Mouse (Mus musculus): ENCODE data around the gene Gpx3. TPM values are rescaled to one million over a fixed set of nuclear protein-coding genes. Genes with fewer than 3 reads are reported as not detected.
A peak's percentile ranks its signal among the peaks of the same experiment; 100 is the strongest.
"Not testable (repeated sequence)": the region's sequence is repeated elsewhere in the genome, so short reads cannot be mapped to it uniquely, and the experiment has no call there.

The Gpx3 gene
- polyA plus RNA-seq, 1 experiment from 2014 or later: 26.5 TPM

DNA sequence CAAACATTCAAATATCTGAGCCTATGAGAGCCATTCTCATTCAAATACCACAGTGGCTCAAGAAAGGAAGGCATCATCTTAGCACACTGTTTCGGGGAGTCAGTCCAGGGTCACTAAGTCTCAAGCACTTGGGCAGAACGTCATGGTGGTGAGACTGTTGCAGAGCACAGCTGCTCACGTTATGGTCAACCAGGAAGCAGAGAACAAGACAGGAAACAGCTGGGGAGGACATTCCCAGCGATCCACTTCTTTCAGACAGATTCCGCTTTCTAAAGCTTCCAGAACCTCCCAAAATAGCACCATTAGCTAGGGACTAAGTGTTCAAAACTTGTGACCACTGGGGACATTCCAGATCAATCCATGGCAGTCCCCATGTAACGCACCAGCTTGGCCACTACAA lies 14.3 kb upstream of the Gpx3 start:
- no peaks in the 10 kb centered on the region for H3K9me3 ChIP-seq
- H3K36me3 ChIP-seq (replicated peaks): no peaks in the 10 kb centered on the region
- no peaks in the 10 kb centered on the region for H3K27me3 ChIP-seq (replicated peaks)
- H3K4me1 ChIP-seq: no peaks in the 10 kb centered on the region
- H3K4me2 ChIP-seq: no peak overlapping the region
- WGBS: 86% methylated on average over 6 of the region's 6 CpGs
- ATAC-seq (replicated peaks): no peak
- H3K27ac ChIP-seq: no peak overlapping the region
- no peak overlapping the region for H3K9ac ChIP-seq
- no peak overlapping the region for H3K4me3 ChIP-seq

DNA sequence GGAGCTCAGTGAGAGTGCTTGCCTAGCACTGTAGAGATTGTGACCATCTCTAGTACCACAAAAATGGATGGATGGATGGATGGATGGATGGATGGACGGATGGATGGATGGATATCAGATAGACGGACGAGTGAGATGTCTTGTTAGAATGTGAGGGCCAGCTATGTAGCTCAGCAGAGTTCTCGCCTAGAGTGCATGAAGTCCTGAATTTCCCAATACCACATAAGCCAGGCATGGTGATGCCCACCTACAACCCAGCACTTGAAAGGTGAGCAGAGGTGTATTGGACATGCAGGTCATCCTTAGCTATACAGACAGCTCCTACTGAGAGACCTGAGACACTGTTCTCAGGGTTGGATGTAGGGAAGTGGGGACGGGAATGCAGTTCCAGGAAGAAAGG lies 10.9 kb upstream of the Gpx3 start:
- H3K4me3 ChIP-seq: no peak overlapping the region
- ATAC-seq (replicated peaks): no peak
- H3K4me1 ChIP-seq: no peaks in the 10 kb centered on the region
- no peaks in the 10 kb centered on the region for H3K27me3 ChIP-seq (replicated peaks)
- 85% methylated on average over 5 of the region's 5 CpGs for whole genome bisulfite sequencing
- no peak overlapping the region for H3K4me2 ChIP-seq
- no peaks in the 10 kb centered on the region for H3K9me3 ChIP-seq
- H3K27ac ChIP-seq: no peak overlapping the region
- no peaks in the 10 kb centered on the region for H3K36me3 ChIP-seq (replicated peaks)
- no peak overlapping the region for H3K9ac ChIP-seq

DNA sequence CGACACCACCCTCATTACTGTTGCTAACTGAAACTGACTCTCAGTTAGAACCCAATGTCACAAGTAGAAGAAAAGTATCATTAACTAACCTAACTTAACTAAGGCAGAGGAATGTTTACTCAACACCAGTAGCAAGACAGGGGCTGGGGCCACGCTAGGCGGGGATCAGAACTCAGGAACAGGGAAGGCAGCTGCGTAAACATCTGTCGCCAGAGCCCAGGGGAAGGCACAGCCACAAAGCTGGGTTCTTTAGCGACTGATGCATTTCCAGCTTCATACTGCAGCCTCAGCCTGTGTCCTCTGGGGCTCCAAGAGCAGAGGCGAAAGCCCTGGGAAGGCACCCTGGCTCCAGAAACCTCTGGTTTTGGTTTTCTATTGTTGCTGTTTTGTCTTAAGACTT lies 10.2 kb upstream of the Gpx3 start:
- Histone ChIP-seq H3K27ac (no peak overlapping the region), H3K27me3 (replicated peaks) (no peaks in the 10 kb centered on the region), H3K9me3 (no peaks in the 10 kb centered on the region), H3K4me3 (no peak overlapping the region), H3K36me3 (replicated peaks) (no peaks in the 10 kb centered on the region), H3K9ac (no peak overlapping the region), H3K4me2 (no peak overlapping the region), H3K4me1 (no peaks in the 10 kb centered on the region)
- ATAC-seq (replicated peaks): no peak
- WGBS: 62% methylated on average over 7 of the region's 7 CpGs

DNA sequence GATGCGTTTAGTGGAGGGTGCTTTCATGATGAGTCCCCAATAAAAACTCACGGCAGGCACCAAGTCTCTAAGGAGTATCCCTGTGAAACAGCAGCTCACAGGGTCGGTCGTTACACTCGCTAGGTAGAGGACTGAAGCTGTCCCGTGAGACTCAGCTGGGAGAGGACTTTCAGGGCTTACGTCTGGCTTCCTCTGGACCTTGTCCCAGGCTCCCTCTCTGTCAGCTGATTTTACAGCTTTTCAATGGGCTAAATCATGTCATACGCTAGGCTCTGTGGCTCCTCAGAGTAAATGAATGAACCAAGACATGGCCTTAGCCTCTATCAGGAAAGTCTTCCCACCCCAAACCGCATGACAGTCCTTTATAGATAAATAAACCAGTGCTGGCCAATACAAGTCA lies 7.7 kb upstream of the Gpx3 start:
- no peaks in the 10 kb centered on the region for H3K4me1 ChIP-seq

DNA sequence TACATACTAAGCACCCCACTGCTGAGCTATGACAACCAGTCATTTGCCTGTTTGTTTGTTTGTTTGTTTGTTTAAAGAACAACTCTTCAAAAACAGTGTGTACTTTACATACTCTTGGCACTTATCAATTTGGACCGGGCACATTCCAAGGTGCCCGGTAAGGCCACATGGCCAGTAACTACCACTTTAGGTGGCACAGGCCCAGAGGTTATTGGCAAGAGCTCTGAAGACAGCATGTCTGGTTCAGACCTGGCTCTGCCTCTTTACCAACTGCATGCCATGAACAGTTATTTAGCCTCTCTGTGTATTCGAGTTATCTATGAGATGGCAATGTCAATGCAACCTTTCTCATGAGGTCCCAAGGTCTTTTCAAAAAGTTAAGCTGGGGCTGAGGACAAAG lies 5.6 kb upstream of the Gpx3 start:
- H3K4me3 ChIP-seq; H3K36me3 ChIP-seq (replicated peaks); H3K27me3 ChIP-seq (replicated peaks); H3K9ac ChIP-seq; H3K4me2 ChIP-seq; H3K9me3 ChIP-seq; H3K27ac ChIP-seq; H3K4me1 ChIP-seq; ATAC-seq (replicated peaks): not testable (repeated sequence)
- 91% methylated on average over 3 of the region's 3 CpGs for WGBS

More for the DNA sequence above, 7.7 kb upstream of the Gpx3 start:
- Histone ChIP-seq H3K9ac (no peak overlapping the region), H3K4me3 (no peak overlapping the region), H3K27ac (no peak overlapping the region), H3K36me3 (replicated peaks) (no peaks in the 10 kb centered on the region), H3K9me3 (no peaks in the 10 kb centered on the region), H3K27me3 (replicated peaks) (no peaks in the 10 kb centered on the region), H3K4me2 (no peak overlapping the region)
- WGBS: 72% methylated on average over 9 of the region's 9 CpGs
- ATAC-seq (replicated peaks): no peak

DNA sequence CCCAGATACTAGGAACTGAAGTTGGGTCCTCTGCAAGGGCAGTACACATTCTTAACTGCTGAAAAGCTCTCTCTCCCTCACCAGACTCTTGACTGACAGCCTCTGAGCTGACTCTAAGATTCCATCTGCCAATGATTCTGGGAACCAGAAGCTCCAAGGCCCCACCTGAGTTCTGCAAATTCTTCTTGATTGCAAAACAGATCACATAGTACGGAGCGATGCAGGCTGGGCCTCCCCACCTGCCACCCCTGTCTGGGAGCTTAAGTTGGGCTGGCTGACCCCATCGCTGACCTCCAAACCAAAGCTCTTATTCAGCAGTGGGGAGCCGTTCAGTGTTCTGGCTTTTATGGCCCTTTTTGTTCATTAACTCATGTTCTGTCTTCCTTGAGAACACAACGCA lies 4.8 kb upstream of the Gpx3 start:
- H3K9me3 ChIP-seq: no peaks in the 10 kb centered on the region
- H3K27me3 ChIP-seq (replicated peaks): no peaks in the 10 kb centered on the region
- WGBS: 58% methylated on average over 5 of the region's 5 CpGs
- H3K36me3 ChIP-seq (replicated peaks): no peaks in the 10 kb centered on the region
- no peak overlapping the region for H3K4me2 ChIP-seq
- no peak overlapping the region for H3K9ac ChIP-seq
- ATAC-seq (replicated peaks): no peak
- no peak overlapping the region for H3K27ac ChIP-seq
- H3K4me3 ChIP-seq: no peak overlapping the region
- peaks cover 3% of the 10 kb centered on the region; the same call in 1 of the 2 replicates for H3K4me1 ChIP-seq

DNA sequence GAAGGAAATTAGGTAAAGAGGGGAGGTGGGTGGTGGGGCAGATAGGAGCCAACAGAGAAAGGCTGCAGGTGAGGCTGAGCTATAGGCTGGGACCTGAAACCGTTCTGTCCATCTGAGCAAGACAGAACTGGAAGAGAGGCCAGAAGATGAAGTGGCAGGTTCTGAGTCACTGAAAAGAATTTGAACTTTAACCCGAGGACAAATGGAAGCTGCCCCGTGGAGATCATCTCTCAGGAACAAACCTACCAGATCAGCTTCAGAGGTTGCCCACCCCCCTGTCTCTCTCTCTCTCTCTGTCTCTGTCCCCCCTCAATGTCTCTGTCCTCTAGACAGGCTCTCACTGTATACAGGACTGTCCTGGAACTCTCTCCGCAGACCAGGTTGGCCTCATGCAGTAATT lies 2.6 kb upstream of the Gpx3 start:
- Histone ChIP-seq H3K36me3 (replicated peaks) (no peaks in the 10 kb centered on the region), H3K9ac (no peak overlapping the region), H3K9me3 (no peaks in the 10 kb centered on the region), H3K4me3 (no peak overlapping the region), H3K4me2 (no peak overlapping the region), H3K27ac (no peak overlapping the region), H3K4me1 (peaks cover 10% of the 10 kb centered on the region; the same call in 1 of the 2 replicates), H3K27me3 (replicated peaks) (no peaks in the 10 kb centered on the region)
- no peak for ATAC-seq (replicated peaks)
- WGBS: 78% methylated on average over 4 of the region's 4 CpGs

DNA sequence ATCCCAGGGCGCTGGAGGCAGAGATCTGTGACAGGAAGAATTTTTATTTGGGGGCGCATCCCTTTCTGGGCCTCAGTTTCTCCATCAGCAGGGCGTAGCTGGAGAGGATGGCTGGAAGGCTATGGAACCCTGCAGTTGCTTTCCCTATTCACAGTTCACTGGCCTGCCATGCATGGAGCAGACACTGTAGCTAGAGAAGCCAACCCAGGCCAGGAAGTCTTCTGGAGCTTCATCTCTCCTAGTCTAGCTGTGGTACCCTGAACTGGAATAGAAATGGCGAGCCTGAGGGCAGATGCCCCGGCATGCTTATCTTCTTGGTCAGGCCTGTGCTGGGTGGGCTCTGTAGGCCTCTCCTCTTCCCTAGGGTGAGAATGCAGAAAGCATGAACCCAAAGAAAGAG lies 1.1 kb downstream of the Gpx3 start:
- no peak for ATAC-seq (replicated peaks)
- H3K4me2 ChIP-seq: peak overlapping the region; percentile 95
- no peaks in the 10 kb centered on the region for H3K36me3 ChIP-seq (replicated peaks)
- no peak overlapping the region for H3K9ac ChIP-seq
- WGBS: 78% methylated on average over 5 of the region's 5 CpGs
- H3K4me1 ChIP-seq: peaks cover 10% of the 10 kb centered on the region; the same call in 1 of the 2 replicates
- no peaks in the 10 kb centered on the region for H3K9me3 ChIP-seq
- peak overlapping the region; percentile 54 for H3K4me3 ChIP-seq
- no peak overlapping the region for H3K27ac ChIP-seq
- H3K27me3 ChIP-seq (replicated peaks): no peaks in the 10 kb centered on the region

DNA sequence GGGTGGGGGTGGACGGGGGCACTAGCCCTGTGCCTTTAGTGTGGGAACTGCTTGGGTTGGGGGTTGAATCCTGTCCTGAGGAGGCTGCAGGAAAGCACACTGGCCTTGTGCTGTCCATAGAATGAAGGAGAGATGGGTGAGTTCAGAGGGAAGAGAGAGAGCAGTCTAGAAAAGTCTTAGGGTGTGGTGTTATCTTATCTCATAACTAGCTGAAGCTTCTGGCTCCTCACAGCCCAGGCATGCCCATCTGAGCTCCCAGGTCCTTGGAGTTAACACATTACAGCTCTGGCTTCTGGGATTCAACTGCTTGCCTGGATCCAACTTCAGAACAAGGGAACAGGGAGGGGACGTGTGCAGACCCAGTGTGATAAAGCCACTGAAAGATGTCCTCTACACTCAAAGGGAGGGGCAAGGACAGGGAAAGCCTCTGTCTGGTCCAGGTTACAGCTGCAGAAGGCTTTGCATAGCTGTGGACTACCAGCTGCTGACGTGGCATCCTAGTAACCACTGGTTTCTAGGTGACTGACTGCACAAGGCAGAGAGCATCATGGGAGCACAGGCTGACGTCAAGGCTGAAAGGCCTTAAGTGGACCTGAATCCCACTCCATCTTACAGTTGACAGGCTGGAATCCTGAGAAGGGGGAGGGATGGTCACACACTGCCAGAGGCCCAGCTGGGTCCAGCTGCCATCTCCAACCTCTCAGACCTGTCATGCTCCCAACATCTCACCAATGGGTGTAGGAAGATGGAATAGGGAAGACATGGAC lies 1.9 kb downstream of the Gpx3 start:
- no peak overlapping the region for H3K4me2 ChIP-seq
- no peaks in the 10 kb centered on the region for H3K27me3 ChIP-seq (replicated peaks)
- no peak overlapping the region for H3K4me3 ChIP-seq
- no peaks in the 10 kb centered on the region for H3K36me3 ChIP-seq (replicated peaks)
- H3K4me1 ChIP-seq: peaks cover 10% of the 10 kb centered on the region; the same call in 1 of the 2 replicates
- H3K27ac ChIP-seq: no peak overlapping the region
- WGBS: 56% methylated on average over 4 of the region's 4 CpGs
- no peak for ATAC-seq (replicated peaks)
- H3K9me3 ChIP-seq: no peaks in the 10 kb centered on the region
- no peak overlapping the region for H3K9ac ChIP-seq

DNA sequence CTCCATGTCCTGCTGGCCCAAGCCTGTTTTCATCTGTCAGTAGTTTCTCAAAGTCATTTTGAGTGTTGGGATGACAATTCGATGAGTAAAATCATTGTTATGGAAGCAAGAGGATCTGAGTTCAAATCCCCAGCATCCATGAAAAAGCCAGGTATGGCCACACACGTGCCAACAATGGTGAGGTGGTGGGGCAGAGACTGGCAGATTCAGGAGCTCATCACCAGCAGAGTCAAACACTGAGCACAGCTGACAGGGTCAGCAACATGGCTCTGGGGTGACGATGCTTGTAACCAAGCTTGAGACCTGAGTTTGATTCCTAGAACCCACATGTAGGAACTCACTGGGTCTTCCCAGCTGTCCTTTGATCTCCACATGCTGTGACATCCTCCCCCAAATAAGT lies 2.8 kb downstream of the Gpx3 start:
- no peaks in the 10 kb centered on the region for H3K27me3 ChIP-seq (replicated peaks)
- H3K9ac ChIP-seq: no peak overlapping the region
- H3K4me3 ChIP-seq: no peak overlapping the region
- no peaks in the 10 kb centered on the region for H3K36me3 ChIP-seq (replicated peaks)
- ATAC-seq (replicated peaks): no peak
- H3K4me2 ChIP-seq: no peak overlapping the region
- no peak overlapping the region for H3K27ac ChIP-seq
- no peaks in the 10 kb centered on the region for H3K9me3 ChIP-seq
- 84% methylated on average over 3 of the region's 3 CpGs for WGBS
- peaks cover 10% of the 10 kb centered on the region; the same call in 1 of the 2 replicates for H3K4me1 ChIP-seq

DNA sequence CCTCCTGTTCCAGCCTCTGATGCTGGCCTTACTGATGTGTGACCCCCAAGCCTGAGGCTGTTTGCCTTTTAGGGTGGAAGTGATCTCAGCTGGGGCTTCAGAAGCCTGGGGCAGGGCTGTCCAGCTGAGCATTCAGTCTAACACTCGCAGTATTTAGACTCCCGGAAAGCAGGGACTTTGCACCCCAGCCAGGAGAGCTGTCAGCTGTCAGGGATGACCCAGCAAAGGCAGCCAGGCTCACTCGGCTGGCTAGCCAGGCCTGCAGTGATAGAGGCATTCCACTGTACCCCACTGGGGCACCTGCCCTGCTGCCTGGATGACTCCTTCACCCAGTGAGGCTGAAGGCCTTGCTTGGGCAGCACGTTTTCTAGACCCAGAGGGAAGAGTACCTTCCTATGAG lies 3.7 kb downstream of the Gpx3 start:
- Histone ChIP-seq H3K4me1 (peaks cover 10% of the 10 kb centered on the region; the same call in 1 of the 2 replicates), H3K9ac (no peak overlapping the region), H3K9me3 (no peaks in the 10 kb centered on the region), H3K27ac (no peak overlapping the region), H3K4me2 (no peak overlapping the region), H3K36me3 (replicated peaks) (no peaks in the 10 kb centered on the region), H3K27me3 (replicated peaks) (no peaks in the 10 kb centered on the region), H3K4me3 (no peak overlapping the region)
- ATAC-seq (replicated peaks): no peak
- 59% methylated on average over 4 of the region's 4 CpGs for WGBS

DNA sequence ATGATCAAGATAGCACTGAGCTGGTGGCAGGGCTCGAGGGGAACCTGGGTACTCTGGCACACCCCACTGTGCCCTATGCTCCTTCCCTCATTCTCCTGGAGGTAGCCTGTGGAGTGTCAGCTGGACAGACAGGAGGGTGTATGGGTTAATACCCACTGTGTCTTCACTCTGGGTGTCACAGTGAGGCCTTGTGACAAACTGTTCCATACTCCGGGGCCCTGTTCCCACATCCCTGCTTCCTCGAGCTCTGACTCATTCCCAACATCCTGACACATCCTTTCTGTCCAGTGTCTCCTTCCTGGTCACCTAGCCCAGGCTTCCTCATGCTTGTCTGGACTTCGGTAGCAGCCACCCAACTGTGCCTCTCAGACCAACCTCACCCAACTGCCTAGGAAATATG lies 4.2 kb downstream of the Gpx3 start:
- 78% methylated on average over 4 of the region's 4 CpGs for WGBS
- H3K36me3 ChIP-seq (replicated peaks): no peaks in the 10 kb centered on the region
- H3K27me3 ChIP-seq (replicated peaks): no peaks in the 10 kb centered on the region
- no peak for ATAC-seq (replicated peaks)
- H3K4me2 ChIP-seq: no peak overlapping the region
- peaks cover 10% of the 10 kb centered on the region; the same call in 1 of the 2 replicates for H3K4me1 ChIP-seq
- no peak overlapping the region for H3K27ac ChIP-seq
- no peak overlapping the region for H3K4me3 ChIP-seq
- no peaks in the 10 kb centered on the region for H3K9me3 ChIP-seq
- H3K9ac ChIP-seq: no peak overlapping the region

DNA sequence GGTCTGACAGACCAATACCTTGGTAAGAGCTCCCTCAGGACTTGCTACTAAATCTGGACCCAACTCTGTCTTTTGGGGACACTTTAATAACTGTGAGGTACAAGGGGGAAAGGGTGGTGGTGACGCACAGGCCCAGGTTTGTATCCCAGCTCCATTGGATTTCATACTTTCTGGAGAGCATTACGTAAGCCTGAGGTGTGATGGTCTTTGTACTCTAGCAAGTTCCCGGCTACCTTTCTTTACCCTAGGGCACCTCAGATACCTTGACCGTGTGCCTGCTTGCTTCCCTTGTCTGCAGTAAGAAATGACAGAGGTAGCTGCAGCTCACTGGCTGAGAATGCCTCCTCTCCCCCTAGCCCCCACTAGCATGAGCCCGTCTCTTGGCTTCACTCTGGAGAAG lies 5.0 kb downstream of the Gpx3 start:
- Histone ChIP-seq H3K9me3 (no peaks in the 10 kb centered on the region), H3K27me3 (replicated peaks) (no peaks in the 10 kb centered on the region), H3K4me1 (peaks cover 10% of the 10 kb centered on the region; the same call in 1 of the 2 replicates), H3K4me2 (no peak overlapping the region), H3K9ac (no peak overlapping the region), H3K27ac (no peak overlapping the region), H3K36me3 (replicated peaks) (no peaks in the 10 kb centered on the region), H3K4me3 (no peak overlapping the region)
- no peak for ATAC-seq (replicated peaks)
- 94% methylated on average over 5 of the region's 5 CpGs for WGBS

Data from midbrain, embryonic 15.5 days (tissue).